Mouse (Mus musculus): ENCODE results near the gene Agpat3.

- no peak for TF ChIP-seq CTCF (IDR thresholded peaks at IDR 0.05; ENCODE audit: control insufficient read depth, insufficient read depth, insufficient read length)
- TF ChIP-seq USF1 (IDR thresholded peaks at IDR 0.05; ENCODE audit: low read depth), result no peak
- no peak for TF ChIP-seq CEBPB (IDR thresholded peaks at IDR 0.05; ENCODE audit: low read depth)
- no peak for TF ChIP-seq MAX (IDR thresholded peaks at IDR 0.05)
- TF ChIP-seq MYOD1 (IDR thresholded peaks at IDR 0.05; ENCODE audit: control insufficient read depth, insufficient read length, low read depth), result no peak
- TF ChIP-seq MYOG (IDR thresholded peaks at IDR 0.05; ENCODE audit: control insufficient read depth, extremely low read depth, insufficient read length), result no peak
These were observed 64.7 kb downstream of the Agpat3 start for GRCm38 (mm10) chr10:78287465-78288132.

Data from C2C12 (cell line).